Mouse (Mus musculus): ENCODE data around the gene Upp2. TPM values are rescaled to one million over a fixed set of nuclear protein-coding genes. Genes with fewer than 3 reads are reported as not detected.

Upp2 gene
- polyA plus RNA-seq, 1 experiment from 2014 or later = 9.6 TPM

DNA sequence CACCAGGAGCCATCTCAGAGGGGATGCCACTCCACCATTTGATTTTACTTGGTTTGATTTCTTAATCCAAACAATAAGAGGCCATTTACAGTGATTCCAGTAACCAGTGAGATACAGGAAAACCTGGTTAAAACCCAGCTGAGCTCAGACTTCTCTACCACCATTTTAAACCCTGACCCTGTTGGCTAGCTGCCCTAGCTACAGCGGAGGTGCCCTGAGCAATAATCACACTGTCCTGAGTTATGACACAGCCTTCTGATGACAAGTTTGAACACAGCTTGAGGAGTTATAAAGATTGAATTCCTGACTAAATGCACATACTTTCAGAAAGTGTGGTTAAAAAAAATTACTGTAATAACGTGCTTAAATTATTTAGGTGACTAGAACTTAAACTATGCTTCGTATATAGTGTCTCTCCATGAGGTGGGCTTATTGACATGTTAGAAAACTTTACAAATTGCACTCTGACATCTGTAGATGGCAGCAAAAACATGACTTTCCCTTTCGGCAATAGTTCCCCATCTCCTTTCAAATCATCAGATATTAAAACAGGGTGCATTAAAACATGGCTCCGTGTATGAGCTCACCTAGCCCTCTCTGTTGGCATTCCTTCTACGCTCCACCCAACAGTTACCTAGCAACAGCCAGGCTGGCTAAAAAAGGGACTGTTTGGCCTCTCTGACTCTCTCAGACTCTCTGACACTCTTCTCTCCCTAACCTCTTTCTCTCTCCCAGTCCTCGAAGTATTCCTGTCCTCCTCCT lies 263.1 kb downstream of the Upp2 start:
- ATAC-seq (replicated peaks; ENCODE audit: low FRiP score, low read depth) (peak; percentile 88), DNase-seq (ENCODE audit: low spot score) (peak; percentile 58)
- Histone ChIP-seq H3K4me3 (replicated peaks; ENCODE audit: low read depth, low read length) (no peak overlapping the region), H3K9me3 (replicated peaks; ENCODE audit: low read length) (no peaks in the 10 kb centered on the region), H3K4me1 (replicated peaks; ENCODE audit: insufficient read depth, low read length) (no peaks in the 10 kb centered on the region), H3K4me2 (ENCODE audit: low read length) (no peak overlapping the region), H3K27me3 (ENCODE audit: insufficient read depth, low read length) (no peaks in the 10 kb centered on the region), H3K27ac (peak overlapping the region; percentile 6; the same call in 1 of the 2 replicates), H3K36me3 (ENCODE audit: insufficient read depth, low read length) (no peaks in the 10 kb centered on the region), H3K9ac (ENCODE audit: low read depth, low read length) (no peak overlapping the region)
- 46% methylated on average over 7 of the region's 7 CpGs for whole genome bisulfite sequencing
- peak; percentile 58 for TF ChIP-seq CTCF (IDR thresholded peaks at IDR 0.05; ENCODE audit: low read depth)

DNA sequence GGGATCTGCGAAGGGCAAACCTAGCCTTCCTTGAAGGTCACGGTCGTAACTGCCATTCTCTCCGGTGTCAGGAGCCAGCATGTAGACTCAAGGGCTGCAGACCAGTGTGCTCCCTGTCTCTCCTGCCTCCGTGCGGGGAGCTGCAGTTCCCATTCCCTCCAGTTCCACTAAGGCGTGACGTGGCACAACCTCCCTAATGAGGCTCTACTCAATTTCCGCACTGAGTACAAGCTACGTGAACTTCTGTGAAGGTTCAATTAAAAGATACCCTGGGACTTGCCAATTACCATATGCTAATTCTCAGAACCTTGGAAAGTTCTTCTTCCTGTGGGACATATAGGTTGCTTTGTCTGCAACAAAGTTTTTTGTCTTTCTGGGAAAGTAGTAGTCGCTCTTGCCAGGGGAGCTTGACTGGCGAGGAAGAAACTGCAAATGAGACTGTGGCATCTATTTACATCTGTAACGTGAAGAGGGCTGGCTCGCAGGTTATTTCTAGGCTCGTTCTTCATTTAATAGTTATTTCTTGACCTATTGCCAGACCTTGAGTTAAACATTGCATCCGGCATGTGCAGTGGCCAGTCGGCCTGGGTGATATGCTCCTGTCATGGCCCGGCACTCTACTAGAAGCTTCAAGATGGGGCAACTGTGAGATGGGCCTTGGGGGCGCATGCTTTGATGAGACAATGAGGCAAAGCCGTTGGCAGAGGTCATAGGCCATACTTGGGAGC lies 265.3 kb downstream of the Upp2 start:
- no peak for DNase-seq (ENCODE audit: low spot score)
- peak overlapping the region; percentile 11; the same call in 1 of the 2 replicates for H3K27ac ChIP-seq
- H3K9ac ChIP-seq (ENCODE audit: low read depth, low read length) = no peak overlapping the region
- H3K27me3 ChIP-seq (ENCODE audit: insufficient read depth, low read length) = no peaks in the 10 kb centered on the region
- H3K9me3 ChIP-seq (replicated peaks; ENCODE audit: low read length) = no peaks in the 10 kb centered on the region
- H3K4me1 ChIP-seq (replicated peaks; ENCODE audit: insufficient read depth, low read length) = no peaks in the 10 kb centered on the region
- H3K36me3 ChIP-seq (ENCODE audit: insufficient read depth, low read length) = no peaks in the 10 kb centered on the region
- 79% methylated on average over 20 of the region's 20 CpGs for WGBS
- no peak overlapping the region for H3K4me3 ChIP-seq (replicated peaks; ENCODE audit: low read depth, low read length)
- TF ChIP-seq CTCF (IDR thresholded peaks at IDR 0.05; ENCODE audit: low read depth) = no peak
- no peak overlapping the region for H3K4me2 ChIP-seq (ENCODE audit: low read length)
- ATAC-seq (replicated peaks; ENCODE audit: low FRiP score, low read depth) = 0 out of 2 replicates have a peak, but pooled peaks have one; percentile 36

DNA sequence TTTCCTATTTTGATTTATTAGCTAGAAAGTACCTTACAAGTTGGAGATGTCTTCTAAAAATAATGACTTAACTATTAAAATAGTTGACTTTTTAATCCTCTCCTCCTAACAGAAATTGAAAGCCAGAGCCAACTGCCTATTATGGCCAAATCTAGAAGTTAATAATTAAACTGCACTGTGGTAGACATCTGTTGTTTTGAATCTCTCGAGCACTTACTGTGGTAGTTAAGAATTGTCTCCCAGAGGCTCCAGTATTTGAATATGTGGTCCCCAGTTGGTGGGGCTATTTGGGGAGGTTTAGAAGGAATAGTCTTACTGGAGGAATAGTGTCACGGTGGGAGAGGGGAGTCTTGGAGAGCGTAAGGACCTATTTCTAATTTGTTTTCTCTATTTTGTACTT lies 273.9 kb downstream of the Upp2 start:
- no peak for TF ChIP-seq CTCF (IDR thresholded peaks at IDR 0.05; ENCODE audit: low read depth)
- peak; percentile 31 for DNase-seq (ENCODE audit: low spot score)

DNA sequence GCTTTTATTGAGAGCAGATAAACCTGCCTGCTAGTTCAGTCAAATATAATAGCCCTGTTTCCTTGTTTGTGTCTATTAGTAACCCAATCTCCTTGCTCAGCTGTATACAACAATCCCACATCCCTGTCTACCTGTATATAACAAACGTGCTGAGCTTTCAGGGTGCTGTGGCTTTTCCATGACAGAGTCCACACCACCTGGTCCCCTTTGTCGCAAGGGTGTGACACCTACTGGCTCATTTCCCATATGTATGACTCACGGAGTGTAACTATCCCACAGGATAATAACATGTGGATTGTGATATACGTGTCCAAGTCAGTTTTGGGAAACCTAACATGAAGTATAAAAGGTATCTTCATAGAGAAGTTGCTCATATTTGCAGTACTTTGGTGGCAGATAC lies 275.3 kb downstream of the Upp2 start:
- Histone ChIP-seq H3K9me3 (replicated peaks; ENCODE audit: low read length) (no peaks in the 10 kb centered on the region), H3K4me2 (ENCODE audit: low read length) (no peak overlapping the region), H3K9ac (ENCODE audit: low read depth, low read length) (no peak overlapping the region), H3K4me1 (replicated peaks; ENCODE audit: insufficient read depth, low read length) (0 out of 2 replicates have a peak, but pooled peaks cover 3% of the 10 kb centered on the region), H3K4me3 (replicated peaks; ENCODE audit: low read depth, low read length) (no peak overlapping the region), H3K27ac (no peak overlapping the region), H3K36me3 (ENCODE audit: insufficient read depth, low read length) (no peaks in the 10 kb centered on the region), H3K27me3 (ENCODE audit: insufficient read depth, low read length) (no peaks in the 10 kb centered on the region)
- no peak for ATAC-seq (replicated peaks; ENCODE audit: low FRiP score, low read depth)
- no peak for TF ChIP-seq CTCF (IDR thresholded peaks at IDR 0.05; ENCODE audit: low read depth)
- WGBS = 87% methylated on average over 4 of the region's 4 CpGs
- DNase-seq (ENCODE audit: low spot score) = no peak

More for the DNA sequence above, 273.9 kb downstream of the Upp2 start:
- no peak overlapping the region for H3K9ac ChIP-seq (ENCODE audit: low read depth, low read length)
- no peaks in the 10 kb centered on the region for H3K36me3 ChIP-seq (ENCODE audit: insufficient read depth, low read length)
- no peak overlapping the region for H3K4me2 ChIP-seq (ENCODE audit: low read length)
- H3K27ac ChIP-seq = no peak overlapping the region
- ATAC-seq (replicated peaks; ENCODE audit: low FRiP score, low read depth) = no peak
- no peaks in the 10 kb centered on the region for H3K9me3 ChIP-seq (replicated peaks; ENCODE audit: low read length)
- WGBS = 57% methylated on average over 3 of the region's 3 CpGs
- no peak overlapping the region for H3K4me3 ChIP-seq (replicated peaks; ENCODE audit: low read depth, low read length)
- H3K27me3 ChIP-seq (ENCODE audit: insufficient read depth, low read length) = no peaks in the 10 kb centered on the region
- 0 out of 2 replicates have a peak, but pooled peaks cover 3% of the 10 kb centered on the region for H3K4me1 ChIP-seq (replicated peaks; ENCODE audit: insufficient read depth, low read length)

Other genes starting within 250 kb of the Upp2 start
- 0.04 and 0.13 TPM in 2 replicates for gene Acvr1c, start 209.4 kb upstream of the Upp2 start, polyA plus RNA-seq (2015; fragmentation: Nextera tagmentation; extraction: Ambion mirVana)
- gene Gm17409, start 97.2 kb upstream of the Upp2 start, polyA plus RNA-seq (2015; fragmentation: Nextera tagmentation; extraction: Ambion mirVana) = not detected in 2 replicates
- gene Acvr1, start 141 bp upstream of the Upp2 start, polyA plus RNA-seq (2015; fragmentation: Nextera tagmentation; extraction: Ambion mirVana) = 5.4 and 5.5 TPM in 2 replicates

Data from kidney, postnatal 0 days (tissue).